Mouse (Mus musculus) ES-CJ7 (cell line): ENCODE results near the gene Syt11.
"Not testable (repeated sequence)": the region's sequence is repeated elsewhere in the genome, so short reads cannot be mapped to it uniquely, and the experiment has no call there.

Source experiments
- DNase-seq: peaks from one replicate; pipeline ENCODE4 v3.0.0; 2011; ENCODE audit warnings: low read depth, low spot score

Gene Syt11

GRCm38 (mm10) chr3:88736556-88736955 lies 38.4 kb downstream of the Syt11 start:
- no peak for DNase-seq

GRCm38 (mm10) chr3:88719098-88719497 lies 55.9 kb downstream of the Syt11 start:
- DNase-seq, result no peak

- no peak for DNase-seq
These were observed 57.1 kb downstream of the Syt11 start for GRCm38 (mm10) chr3:88717831-88718230.

- DNase-seq, result no peak
These were observed 57.7 kb downstream of the Syt11 start for GRCm38 (mm10) chr3:88717198-88717798.

- peak; percentile 76 for DNase-seq
These were observed 58.4 kb downstream of the Syt11 start, which contains the start of gene Rit1 for GRCm38 (mm10) chr3:88716399-88717197. TSS of gene Rit1 (plus strand) at chr3:88716838.

- not testable (repeated sequence) for DNase-seq
These were observed 59.2 kb downstream of the Syt11 start for GRCm38 (mm10) chr3:88715716-88716115.

- no peak for DNase-seq
These were observed 60.2 kb downstream of the Syt11 start for GRCm38 (mm10) chr3:88714725-88715124.

- no peak for DNase-seq
These were observed 61.3 kb downstream of the Syt11 start for GRCm38 (mm10) chr3:88713709-88714108.

- DNase-seq, result no peak
These were observed 73.7 kb downstream of the Syt11 start for GRCm38 (mm10) chr3:88701222-88701621.

- no peak for DNase-seq
These were observed 74.7 kb downstream of the Syt11 start for GRCm38 (mm10) chr3:88700247-88700646.

GRCm38 (mm10) chr3:88698834-88699233 lies 76.1 kb downstream of the Syt11 start:
- no peak for DNase-seq

GRCm38 (mm10) chr3:88698051-88698450 lies 76.9 kb downstream of the Syt11 start:
- no peak for DNase-seq

- DNase-seq, result peak; percentile 30
These were observed 79.4 kb downstream of the Syt11 start for GRCm38 (mm10) chr3:88695545-88695944.
